Mouse (Mus musculus) T-cell, adult 66 days (primary cell): ENCODE measurements around the gene Wbp4. TPM values are rescaled to one million over a fixed set of nuclear protein-coding genes. Genes with fewer than 3 reads are reported as not detected.

Source experiments
- total RNA-seq, 2 experiments: library from RNA; stranded (reverse); gene quantifications; 3 replicates in 1 of 2; 4 replicates in 1 of 2; pipeline ENCODE4 v1.2.4; 2023

Gene Wbp4
- 10 to 100 TPM; 26.9 to 32.4 TPM for total RNA-seq

GRCm38 (mm10) chr14:79481339-79482151 lies at the start of gene Wbp4:
Gene Wbp4 (minus strand): TSS chr14:79481520.

GRCm38 (mm10) chr14:79480624-79481338 lies 539 bp downstream of the Wbp4 start, which contains the start of gene Elf1:
Gene Elf1 (plus strand): TSS chr14:79481194.

GRCm38 (mm10) chr14:79451681-79452590 lies 29.4 kb downstream of the Wbp4 start, which contains the start of gene Kbtbd6:
Gene Kbtbd6 (plus strand): TSS chr14:79451835.

GRCm38 (mm10) chr14:79425979-79426729 lies 55.2 kb downstream of the Wbp4 start, which contains the start of gene Kbtbd7:
Gene Kbtbd7 (plus strand): TSS chr14:79426511.

Other genes with a start within 250 kb of the Wbp4 start
- gene Zfp957, start 234.2 kb downstream of the Wbp4 start, total RNA-seq = under 1 TPM in 1 of 2 experiments, not detected in 1; 0.20 TPM
- 100 to 1,000 TPM in 1 of 2 experiments, 10 to 100 TPM in 1; 86.6 to 100 TPM for gene Rgcc, start 179.9 kb downstream of the Wbp4 start, total RNA-seq
- gene Naa16, start 90.7 kb downstream of the Wbp4 start, total RNA-seq = 10 to 100 TPM; 51.0 to 67.4 TPM
- 1 to 10 TPM; 1.2 to 1.5 TPM for gene Mtrf1, start 83.7 kb downstream of the Wbp4 start, total RNA-seq
- 10 to 100 TPM in 1 of 2 experiments, 1 to 10 TPM in 1; 8.9 to 11.3 TPM for gene Kbtbd7, start 55.0 kb downstream of the Wbp4 start, total RNA-seq
- gene Kbtbd6, start 29.7 kb downstream of the Wbp4 start, total RNA-seq = under 1 TPM; 0.27 to 0.47 TPM
- gene Elf1, start 326 bp downstream of the Wbp4 start, total RNA-seq = 100 to 1,000 TPM; 188 to 191 TPM
- gene Sugt1, start 106.2 kb upstream of the Wbp4 start, total RNA-seq = 10 to 100 TPM; 88.2 to 92.3 TPM
- gene Cnmd, start 180.7 kb upstream of the Wbp4 start, total RNA-seq = not detected